Mouse (Mus musculus): ENCODE results near the gene Ccdc121. TPM values are rescaled to one million over a fixed set of nuclear protein-coding genes. Genes with fewer than 3 reads are reported as not detected.
A peak's percentile ranks its signal among the peaks of the same experiment; 100 is the strongest.
"Not testable (repeated sequence)": the region's sequence is repeated elsewhere in the genome, so short reads cannot be mapped to it uniquely, and the experiment has no call there.

Gene Ccdc121
- polyA plus RNA-seq, 1 experiment = not detected

DNA sequence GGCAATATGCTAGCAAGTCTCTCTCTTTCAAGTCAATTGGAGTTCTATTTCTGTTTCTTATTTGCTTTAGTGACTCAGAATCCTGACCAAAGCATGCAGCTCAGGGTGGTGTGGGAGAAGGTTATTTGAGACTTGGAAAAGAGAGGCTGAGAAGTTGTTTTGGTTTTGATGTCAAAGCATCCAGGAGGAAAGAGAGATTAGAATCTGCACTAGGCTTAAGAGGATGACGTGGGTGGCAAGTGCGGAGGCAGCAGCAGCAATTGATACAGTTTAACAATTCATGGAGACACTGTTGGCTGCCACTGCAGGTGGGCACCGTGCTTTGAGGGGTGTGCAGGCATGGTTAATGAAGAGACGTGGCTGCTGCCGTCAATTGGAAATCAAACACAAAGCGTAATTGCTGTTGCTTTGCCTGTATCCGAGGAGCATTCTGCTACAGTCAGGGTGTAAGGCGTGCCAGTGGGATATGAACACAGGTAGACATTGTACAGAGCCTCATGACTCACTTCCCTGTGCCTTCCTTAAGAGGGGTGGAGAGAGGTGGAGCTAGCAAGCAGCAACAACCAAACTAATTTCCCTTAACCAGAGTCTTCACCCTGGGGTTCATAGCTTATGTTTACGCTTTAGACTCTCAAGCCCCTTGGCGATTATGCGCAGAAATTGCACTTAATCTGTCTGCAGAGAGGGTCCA lies 10.3 kb upstream of the Ccdc121 start:
- H3K27ac ChIP-seq (ENCODE audit: control insufficient read depth, insufficient read depth, low read depth, low read length, poor library complexity) = no peak overlapping the region
- 69% methylated on average over 11 of the region's 11 CpGs for WGBS
- H3K4me3 ChIP-seq (replicated peaks; ENCODE audit: control insufficient read depth, low read depth, low read length) = no peak overlapping the region
- TF ChIP-seq CTCF (IDR thresholded peaks at IDR 0.05; ENCODE audit: control insufficient read depth, insufficient read depth, low read length) (no peak), POLR2A (IDR thresholded peaks at IDR 0.05; ENCODE audit: borderline replicate concordance, control insufficient read depth, low read depth, low read length) (no peak)
- H3K4me1 ChIP-seq (ENCODE audit: control insufficient read depth, insufficient read depth, low read length) = no peaks in the 10 kb centered on the region

DNA sequence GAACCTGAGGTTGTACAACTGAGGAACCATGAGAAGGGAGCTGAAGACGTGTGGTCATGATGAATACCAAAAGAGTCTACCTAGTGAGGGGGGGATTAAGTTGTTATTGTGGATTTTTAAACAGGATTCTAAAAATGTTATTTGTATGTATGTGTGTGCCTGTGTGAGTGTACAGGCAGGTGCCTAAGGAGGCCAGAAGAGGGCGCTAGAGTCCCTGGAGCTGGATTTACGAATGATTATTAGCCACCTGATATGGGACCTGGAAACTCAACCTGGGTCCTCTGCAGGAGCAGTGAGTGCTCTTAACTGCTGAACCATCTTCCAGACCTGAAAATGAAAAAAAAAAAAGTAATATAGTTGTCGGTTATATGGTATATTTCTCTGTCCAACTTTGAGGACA lies 7.9 kb upstream of the Ccdc121 start:
- no peaks in the 10 kb centered on the region for H3K4me1 ChIP-seq (ENCODE audit: control insufficient read depth, insufficient read depth, low read length)
- TF ChIP-seq POLR2A (IDR thresholded peaks at IDR 0.05; ENCODE audit: borderline replicate concordance, control insufficient read depth, low read depth, low read length) (no peak), CTCF (IDR thresholded peaks at IDR 0.05; ENCODE audit: control insufficient read depth, insufficient read depth, low read length) (peak; percentile 45; the same call in 1 of the 2 replicates)
- H3K4me3 ChIP-seq (replicated peaks; ENCODE audit: control insufficient read depth, low read depth, low read length) = no peak overlapping the region
- no peak overlapping the region for H3K27ac ChIP-seq (ENCODE audit: control insufficient read depth, insufficient read depth, low read depth, low read length, poor library complexity)
- 63% methylated on average over 4 of the region's 4 CpGs for WGBS

DNA sequence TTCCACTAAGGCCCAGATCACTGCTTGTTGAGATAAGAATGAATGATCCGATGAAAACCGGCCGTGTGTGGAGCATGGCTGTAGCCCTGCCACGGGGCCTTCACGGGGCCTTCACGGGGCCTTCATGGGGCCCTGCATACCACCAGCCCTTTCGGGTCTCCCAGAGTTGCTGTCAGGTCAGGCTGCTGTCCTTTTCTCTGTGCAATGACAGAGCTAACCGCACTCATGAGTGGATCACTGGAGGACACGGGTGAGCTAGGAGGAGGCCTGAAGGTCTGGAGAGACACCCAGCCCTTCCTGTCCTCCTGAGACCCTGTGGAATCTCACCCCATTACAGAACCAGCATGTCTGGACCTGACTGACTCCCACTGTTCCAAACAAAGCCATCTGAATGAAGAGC lies 6.8 kb upstream of the Ccdc121 start:
- TF ChIP-seq CTCF (IDR thresholded peaks at IDR 0.05; ENCODE audit: control insufficient read depth, insufficient read depth, low read length) (no peak), POLR2A (IDR thresholded peaks at IDR 0.05; ENCODE audit: borderline replicate concordance, control insufficient read depth, low read depth, low read length) (no peak)
- 87% methylated on average over 9 of the region's 9 CpGs for WGBS
- H3K27ac ChIP-seq (ENCODE audit: control insufficient read depth, insufficient read depth, low read depth, low read length, poor library complexity) = no peak overlapping the region

DNA sequence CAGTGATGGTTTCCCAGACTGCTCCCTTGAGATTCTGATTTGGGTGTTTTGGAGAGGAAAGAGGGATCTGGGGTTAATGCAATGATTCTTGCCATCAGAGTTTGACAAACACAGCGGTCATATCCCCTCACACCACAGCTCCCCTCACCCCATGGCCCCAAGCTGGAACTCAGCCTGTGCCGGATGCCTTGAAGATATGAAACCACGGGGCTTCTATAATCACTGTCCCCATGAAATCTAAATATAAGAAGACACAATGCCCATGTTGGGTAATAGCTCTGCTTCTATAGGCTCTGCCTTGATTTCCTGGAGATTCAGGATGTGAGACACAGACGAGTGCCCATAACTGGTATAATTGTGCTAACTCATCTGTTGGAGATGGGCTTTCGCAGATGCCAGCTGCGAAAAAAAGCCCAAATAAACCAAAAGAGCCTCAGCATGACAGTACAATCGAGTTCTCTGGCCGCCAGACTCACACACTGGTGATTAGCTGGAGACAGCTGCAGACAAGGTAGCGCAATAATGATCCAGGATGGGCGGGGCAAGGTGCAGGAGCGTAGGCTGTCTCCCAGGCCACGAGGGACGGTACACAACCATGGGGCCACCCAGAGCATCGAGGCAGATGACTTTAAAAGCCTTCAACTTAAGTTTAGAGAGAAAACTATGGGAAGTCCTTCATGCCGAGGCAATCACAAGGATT lies 1.3 kb upstream of the Ccdc121 start:
- no peak for TF ChIP-seq CTCF (IDR thresholded peaks at IDR 0.05; ENCODE audit: control insufficient read depth, insufficient read depth, low read length)
- no peak for TF ChIP-seq POLR2A (IDR thresholded peaks at IDR 0.05; ENCODE audit: borderline replicate concordance, control insufficient read depth, low read depth, low read length)
- Histone ChIP-seq H3K4me1 (ENCODE audit: control insufficient read depth, insufficient read depth, low read length) (no peaks in the 10 kb centered on the region), H3K27ac (ENCODE audit: control insufficient read depth, insufficient read depth, low read depth, low read length, poor library complexity) (no peak overlapping the region), H3K4me3 (replicated peaks; ENCODE audit: control insufficient read depth, low read depth, low read length) (no peak overlapping the region)
- WGBS = 68% methylated on average over 15 of the region's 15 CpGs

More for the DNA sequence above, 6.8 kb upstream of the Ccdc121 start:
- Histone ChIP-seq H3K4me1 (ENCODE audit: control insufficient read depth, insufficient read depth, low read length) (no peaks in the 10 kb centered on the region), H3K4me3 (replicated peaks; ENCODE audit: control insufficient read depth, low read depth, low read length) (no peak overlapping the region)

DNA sequence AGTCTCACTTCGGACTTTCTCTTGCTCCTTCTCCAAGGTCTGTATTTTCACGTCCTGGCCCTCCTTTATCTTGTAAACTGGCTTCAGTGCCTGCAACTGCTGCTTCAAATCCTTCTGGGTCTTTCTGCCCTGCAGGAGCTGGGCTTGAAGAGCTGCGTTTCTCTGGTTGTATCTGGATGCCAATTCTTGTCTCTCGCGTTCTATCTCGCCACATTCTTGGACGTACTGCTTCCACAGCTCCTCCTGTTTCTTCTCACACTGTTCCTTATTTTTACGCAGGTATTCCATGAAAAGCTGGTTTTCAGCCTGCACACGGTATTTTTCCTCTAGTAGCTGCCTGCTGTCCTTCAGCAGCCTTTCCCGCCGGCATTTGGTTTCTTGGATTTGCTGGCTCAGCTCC lies 396 bp downstream of the Ccdc121 start:
- 82% methylated on average over 11 of the region's 11 CpGs for WGBS
- H3K4me1 ChIP-seq (ENCODE audit: control insufficient read depth, insufficient read depth, low read length); H3K4me3 ChIP-seq (replicated peaks; ENCODE audit: control insufficient read depth, low read depth, low read length); H3K27ac ChIP-seq (ENCODE audit: control insufficient read depth, insufficient read depth, low read depth, low read length, poor library complexity): not testable (repeated sequence)

DNA sequence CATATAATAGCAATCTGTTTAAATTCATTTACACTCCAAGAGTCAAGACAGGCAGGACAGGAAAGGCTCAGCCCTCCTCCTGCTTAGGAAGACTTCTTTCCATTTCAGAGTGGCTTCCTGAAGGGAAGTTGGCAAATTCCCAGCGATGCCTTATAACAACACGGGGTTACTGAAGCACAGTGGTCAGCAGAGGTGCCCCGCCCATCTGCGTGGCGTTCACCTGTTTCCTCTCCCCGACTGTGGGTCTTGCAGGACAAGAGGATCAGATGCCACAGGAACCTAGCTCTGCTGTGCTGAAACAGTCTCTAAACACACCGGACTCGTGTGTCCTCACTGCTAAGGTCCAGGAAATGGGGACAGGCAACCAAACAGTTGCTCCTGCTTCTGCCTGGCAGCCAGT lies 5.9 kb downstream of the Ccdc121 start:
- WGBS = 7% methylated on average over 8 of the region's 8 CpGs
- H3K4me3 ChIP-seq (replicated peaks; ENCODE audit: control insufficient read depth, low read depth, low read length) = no peak overlapping the region
- no peak for TF ChIP-seq POLR2A (IDR thresholded peaks at IDR 0.05; ENCODE audit: borderline replicate concordance, control insufficient read depth, low read depth, low read length)
- TF ChIP-seq CTCF (IDR thresholded peaks at IDR 0.05; ENCODE audit: control insufficient read depth, insufficient read depth, low read length) = no peak
- no peaks in the 10 kb centered on the region for H3K4me1 ChIP-seq (ENCODE audit: control insufficient read depth, insufficient read depth, low read length)
- no peak overlapping the region for H3K27ac ChIP-seq (ENCODE audit: control insufficient read depth, insufficient read depth, low read depth, low read length, poor library complexity)

DNA sequence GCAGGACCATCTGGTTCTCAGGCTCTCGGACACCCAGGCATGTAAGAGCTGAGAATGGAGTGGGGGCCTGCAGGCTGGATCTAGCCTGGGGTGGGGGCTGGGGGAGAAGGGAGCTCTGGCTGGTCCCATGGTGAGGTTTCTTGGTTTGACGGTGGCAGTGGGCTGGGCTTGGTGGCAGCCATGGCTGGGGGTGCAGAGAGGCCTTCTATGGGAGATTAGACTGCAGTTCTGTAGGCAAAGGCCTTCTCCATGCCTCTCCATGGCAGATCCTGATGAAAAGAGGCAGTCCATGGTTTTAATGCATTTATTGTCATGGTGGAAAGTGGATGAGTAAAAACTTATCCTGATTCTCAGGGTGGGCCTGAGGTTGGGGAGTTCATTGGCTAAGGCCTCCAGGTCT lies 7.8 kb downstream of the Ccdc121 start:
- H3K4me3 ChIP-seq (replicated peaks; ENCODE audit: control insufficient read depth, low read depth, low read length) = no peak overlapping the region
- H3K27ac ChIP-seq (ENCODE audit: control insufficient read depth, insufficient read depth, low read depth, low read length, poor library complexity) = no peak overlapping the region
- TF ChIP-seq CTCF (IDR thresholded peaks at IDR 0.05; ENCODE audit: control insufficient read depth, insufficient read depth, low read length) = no peak
- no peak for TF ChIP-seq POLR2A (IDR thresholded peaks at IDR 0.05; ENCODE audit: borderline replicate concordance, control insufficient read depth, low read depth, low read length)
- whole genome bisulfite sequencing = 80% methylated on average over 2 of the region's 2 CpGs
- H3K4me1 ChIP-seq (ENCODE audit: control insufficient read depth, insufficient read depth, low read length) = no peaks in the 10 kb centered on the region

DNA sequence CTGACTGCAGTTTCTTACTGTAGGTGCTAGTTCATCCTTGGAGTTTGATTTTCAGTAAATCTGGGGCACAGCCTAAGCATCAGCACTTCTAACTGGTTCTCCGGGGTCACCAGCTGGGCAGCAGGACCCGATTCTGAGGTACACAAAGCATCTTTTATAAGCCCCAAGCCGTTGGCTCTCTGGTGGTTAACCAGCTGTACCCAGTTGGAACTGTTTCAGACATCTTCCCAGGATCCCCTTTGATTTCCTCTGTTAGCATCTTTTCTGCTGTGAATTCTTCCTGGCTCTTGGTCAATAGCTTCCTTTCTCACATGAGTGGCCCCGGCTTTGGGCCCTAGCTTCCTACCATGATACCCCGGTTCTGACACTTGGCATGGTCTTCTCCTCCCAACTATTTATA lies 26.6 kb downstream of the Ccdc121 start:
- no peak overlapping the region for H3K27ac ChIP-seq (ENCODE audit: control insufficient read depth, insufficient read depth, low read depth, low read length, poor library complexity)
- no peak for TF ChIP-seq POLR2A (IDR thresholded peaks at IDR 0.05; ENCODE audit: borderline replicate concordance, control insufficient read depth, low read depth, low read length)
- TF ChIP-seq CTCF (IDR thresholded peaks at IDR 0.05; ENCODE audit: control insufficient read depth, insufficient read depth, low read length) = no peak
- H3K4me1 ChIP-seq (ENCODE audit: control insufficient read depth, insufficient read depth, low read length) = no peaks in the 10 kb centered on the region
- WGBS = 74% methylated on average over 5 of the region's 5 CpGs
- no peak overlapping the region for H3K4me3 ChIP-seq (replicated peaks; ENCODE audit: control insufficient read depth, low read depth, low read length)

Measured in bone marrow, adult 2 months (tissue).